Mouse (Mus musculus): ENCODE measurements at regions not wholly inside any gene's neighbourhood (a gene's known extent, or its start where the extent isn't known, plus 50 kb on each side); places are given as distances from the start of the nearest gene placed in this dataset.

GRCm38 (mm10) chr1:88813200-88813599 lies 111.2 kb upstream of the Arl4c start:
- DNase-seq: no peak

GRCm38 (mm10) chr1:88816376-88816945 lies 114.4 kb upstream of the Arl4c start:
- DNase-seq: no peak

GRCm38 (mm10) chr1:88825215-88825614 lies 123.2 kb upstream of the Arl4c start:
- DNase-seq: peak; percentile 11

- no peak for DNase-seq
Measured at GRCm38 (mm10) chr1:88838661-88839274, 136.7 kb upstream of the Arl4c start.

GRCm38 (mm10) chr1:88839407-88839976 lies 137.5 kb upstream of the Arl4c start:
- DNase-seq: no peak

- peak; percentile 3 for DNase-seq
Measured at GRCm38 (mm10) chr1:88839977-88840628, 138.1 kb upstream of the Arl4c start.

- DNase-seq: no peak
Measured at GRCm38 (mm10) chr1:88840991-88841592, 139.1 kb upstream of the Arl4c start.

- no peak for DNase-seq
Measured at GRCm38 (mm10) chr1:88847333-88848091, 145.5 kb upstream of the Arl4c start.

- DNase-seq: no peak
Measured at GRCm38 (mm10) chr1:88848246-88848645, 146.2 kb upstream of the Arl4c start.

GRCm38 (mm10) chr1:88849421-88849820 lies 147.4 kb upstream of the Arl4c start:
- no peak for DNase-seq

GRCm38 (mm10) chr1:88851931-88852330 lies 149.9 kb upstream of the Arl4c start:
- DNase-seq: no peak

GRCm38 (mm10) chr1:88860871-88861589 lies 159.0 kb upstream of the Arl4c start:
- no peak for DNase-seq

- no peak for DNase-seq
Measured at GRCm38 (mm10) chr1:88861590-88861935, 159.5 kb upstream of the Arl4c start.

GRCm38 (mm10) chr1:88865436-88865835 lies 163.4 kb upstream of the Arl4c start:
- no peak for DNase-seq

GRCm38 (mm10) chr1:88866571-88866970 lies 164.6 kb upstream of the Arl4c start:
- DNase-seq: no peak

GRCm38 (mm10) chr1:88867138-88867537 lies 165.1 kb upstream of the Arl4c start:
- no peak for DNase-seq

GRCm38 (mm10) chr1:88869885-88870284 lies 167.9 kb upstream of the Arl4c start:
- DNase-seq: no peak

- DNase-seq: no peak
Measured at GRCm38 (mm10) chr1:88875356-88875755, 173.3 kb upstream of the Arl4c start.

GRCm38 (mm10) chr1:88877441-88877840 lies 175.4 kb upstream of the Arl4c start:
- DNase-seq: no peak

GRCm38 (mm10) chr1:88878831-88879230 lies 176.8 kb upstream of the Arl4c start:
- DNase-seq: no peak

- no peak for DNase-seq
Measured at GRCm38 (mm10) chr1:88879367-88879766, 177.3 kb upstream of the Arl4c start.

GRCm38 (mm10) chr1:88891041-88891440 lies 179.2 kb upstream of the Sh3bp4 start:
- DNase-seq: no peak

Measured in right cerebral cortex, adult 18-20 months (tissue).